Mouse (Mus musculus) forebrain, embryonic 12.5 days (tissue): ENCODE measurements at regions not wholly inside any gene's neighbourhood (a gene's known extent, or its start where the extent isn't known, plus 50 kb on each side); places are given as distances from the start of the nearest gene placed in this dataset.

Experiments used
- ATAC-seq: fragments of 200-750 bp; cut with Nextera tagmentation; 2 replicates; pipeline ENCODE4 v1.8.0; 2017; ENCODE audit warnings: moderate TSS enrichment; ENCODE audit not compliant: low FRiP score
- H3K27ac ChIP-seq: fragments of 300-500 bp; sonication (generic); 2 replicates; pipeline ENCODE4 v1.5.1; 2016; ENCODE audit warnings: mild to moderate bottlenecking
- H3K27me3 ChIP-seq: fragments of 300-500 bp; sonication (generic); 2 replicates; pipeline ENCODE4 v1.6.1; 2016; ENCODE audit warnings: mild to moderate bottlenecking
- H3K36me3 ChIP-seq: fragments of 300-500 bp; sonication (generic); replicated peaks from 2 replicates; pipeline ENCODE4 v1.6.1; 2016; ENCODE audit warnings: mild to moderate bottlenecking
- H3K4me1 ChIP-seq: fragments of 300-500 bp; sonication (generic); 2 replicates; pipeline ENCODE4 v1.6.1; 2016
- H3K4me2 ChIP-seq: fragments of 300-500 bp; sonication (generic); 2 replicates; pipeline ENCODE4 v1.6.1; 2016; ENCODE audit warnings: mild to moderate bottlenecking, moderate library complexity
- H3K4me3 ChIP-seq: fragments of 300-500 bp; sonication (generic); replicated peaks from 2 replicates; pipeline ENCODE4 v1.5.1; 2016; ENCODE audit warnings: mild to moderate bottlenecking
- H3K9ac ChIP-seq: fragments of 300-500 bp; sonication (generic); 2 replicates; pipeline ENCODE4 v1.6.1; 2016; ENCODE audit warnings: mild to moderate bottlenecking
- H3K9me3 ChIP-seq: fragments of 300-500 bp; sonication (generic); 2 replicates; pipeline ENCODE4 v1.6.1; 2016
- WGBS: fragments of 180-500 bp; shearing (Covaris S2); methylation state at CpG from one replicate; pipeline ENCODE4 v1.1.7; 2016; 5-methylcytosine and 5-hydroxymethylcytosine counted together

DNA sequence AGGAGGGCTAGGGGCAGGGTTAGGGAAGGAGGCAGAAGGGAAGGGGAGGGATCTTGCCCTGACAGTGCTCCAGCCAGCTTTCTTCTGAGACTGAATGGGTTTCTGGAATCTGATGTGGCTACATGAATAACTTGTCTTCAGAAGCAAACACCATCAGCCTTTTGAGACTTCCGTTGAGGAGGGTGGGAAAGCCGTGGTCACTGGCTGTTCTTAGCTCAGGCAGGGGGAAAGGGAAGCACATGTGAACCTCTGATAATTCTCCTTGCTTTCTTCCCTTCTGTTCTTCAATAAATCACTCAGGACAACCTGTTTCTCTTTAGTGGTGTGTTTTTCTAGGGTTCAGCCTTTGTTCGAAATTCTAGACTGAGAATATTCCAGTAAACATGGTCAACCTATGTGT lies 148.9 kb downstream of the Bcl11a start:
- 84% methylated on average over 3 of the region's 3 CpGs for WGBS
- Histone ChIP-seq H3K9me3 (no peaks in the 10 kb centered on the region), H3K4me3 (no peak overlapping the region), H3K27me3 (no peaks in the 10 kb centered on the region), H3K9ac (no peak overlapping the region), H3K4me2 (no peak overlapping the region), H3K36me3 (no peaks in the 10 kb centered on the region), H3K4me1 (no peaks in the 10 kb centered on the region), H3K27ac (no peak overlapping the region)
- ATAC-seq, result no peak

DNA sequence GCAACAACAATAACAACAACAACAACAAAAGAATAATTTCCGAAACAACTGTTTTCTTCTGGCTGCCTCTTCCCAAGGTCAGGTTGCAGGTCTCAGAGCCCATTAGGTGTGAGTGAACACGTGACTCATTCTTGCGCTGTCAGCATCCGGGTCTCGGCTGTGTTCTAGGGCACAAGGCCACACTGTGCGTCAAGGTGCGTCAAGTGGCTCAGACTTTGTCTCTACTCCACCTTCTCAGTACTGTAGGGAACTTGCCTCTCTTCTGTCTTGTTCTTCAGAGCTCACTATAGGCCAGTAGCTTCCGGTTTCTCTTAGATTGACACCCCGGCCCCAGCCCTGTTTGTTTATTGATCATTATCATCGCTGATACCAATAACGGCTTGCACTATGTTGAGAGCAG lies 155.5 kb downstream of the Bcl11a start:
- WGBS, result 86% methylated on average over 11 of the region's 11 CpGs
- Histone ChIP-seq H3K4me3 (no peak overlapping the region), H3K27me3 (no peaks in the 10 kb centered on the region), H3K4me1 (no peaks in the 10 kb centered on the region), H3K27ac (no peak overlapping the region), H3K4me2 (no peak overlapping the region), H3K9me3 (no peaks in the 10 kb centered on the region), H3K9ac (no peak overlapping the region), H3K36me3 (no peaks in the 10 kb centered on the region)
- ATAC-seq, result no peak

DNA sequence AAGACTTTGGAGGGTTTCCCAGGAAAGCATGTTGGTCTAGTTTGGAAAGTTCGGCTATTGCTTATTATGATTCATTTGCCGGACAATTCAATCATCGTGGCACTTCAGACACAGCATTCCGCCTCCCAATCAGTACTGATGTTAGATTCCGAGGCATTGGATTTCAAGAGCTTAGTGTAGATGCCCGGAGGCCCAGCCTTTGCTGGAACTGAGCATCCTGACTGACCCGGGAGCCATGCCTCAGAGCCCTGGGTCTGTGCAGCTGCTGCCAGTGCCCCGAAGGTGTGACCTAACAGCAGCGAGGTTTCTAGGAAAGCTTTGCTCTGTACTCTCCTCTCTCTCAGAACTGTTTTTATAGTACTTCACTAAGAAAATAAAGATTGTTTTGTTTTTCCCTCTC lies 156.0 kb downstream of the Bcl11a start:
- Histone ChIP-seq H3K9me3 (no peaks in the 10 kb centered on the region), H3K4me2 (no peak overlapping the region), H3K36me3 (no peaks in the 10 kb centered on the region), H3K9ac (no peak overlapping the region), H3K4me1 (no peaks in the 10 kb centered on the region), H3K4me3 (no peak overlapping the region), H3K27me3 (no peaks in the 10 kb centered on the region), H3K27ac (no peak overlapping the region)
- 65% methylated on average over 9 of the region's 9 CpGs for WGBS
- ATAC-seq, result no peak

DNA sequence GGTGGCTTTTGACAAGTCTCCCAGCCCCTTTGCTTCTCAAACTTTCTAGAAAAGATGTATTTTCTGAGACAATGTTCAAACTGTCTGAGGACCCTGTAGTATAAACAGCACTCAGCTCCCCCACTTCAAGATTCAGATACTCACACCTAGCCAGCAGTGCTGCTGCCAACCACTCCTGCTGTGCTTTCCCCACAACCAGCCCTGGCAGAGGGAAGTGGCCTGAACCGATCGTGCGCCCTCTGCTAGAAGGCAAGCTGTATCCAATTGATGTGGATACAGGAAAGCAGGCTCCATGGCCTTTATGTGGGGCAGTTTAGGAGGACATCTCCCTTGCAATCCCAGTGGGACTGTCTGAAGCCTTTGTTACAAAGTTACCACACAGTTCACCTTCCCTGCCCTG lies 156.6 kb downstream of the Bcl11a start:
- Histone ChIP-seq H3K9ac (no peak overlapping the region), H3K4me2 (no peak overlapping the region), H3K27ac (no peak overlapping the region), H3K27me3 (no peaks in the 10 kb centered on the region), H3K9me3 (no peaks in the 10 kb centered on the region), H3K36me3 (no peaks in the 10 kb centered on the region), H3K4me1 (no peaks in the 10 kb centered on the region), H3K4me3 (no peak overlapping the region)
- no peak for ATAC-seq
- 80% methylated on average over 3 of the region's 3 CpGs for WGBS

DNA sequence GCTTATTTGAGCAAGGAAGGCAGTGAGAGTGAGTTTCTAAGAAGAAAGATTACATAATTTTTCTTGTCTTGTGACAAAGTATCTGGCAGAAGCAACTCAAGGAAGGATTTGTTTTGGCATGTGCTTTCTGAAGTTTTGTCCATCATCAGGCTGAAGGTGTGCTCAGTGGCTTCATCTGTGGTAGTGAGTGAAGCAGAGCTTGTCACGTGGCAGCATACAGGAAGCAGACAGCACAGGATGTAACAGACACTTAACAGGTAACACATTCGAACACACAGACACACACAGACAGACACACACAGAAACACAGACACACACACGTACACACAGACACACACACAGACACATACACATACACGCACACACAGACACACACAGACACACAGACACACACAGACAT lies 157.5 kb downstream of the Bcl11a start:
- Histone ChIP-seq H3K4me3 (no peak overlapping the region), H3K4me2 (no peak overlapping the region), H3K36me3 (no peaks in the 10 kb centered on the region), H3K9me3 (no peaks in the 10 kb centered on the region), H3K4me1 (no peaks in the 10 kb centered on the region), H3K9ac (no peak overlapping the region), H3K27ac (no peak overlapping the region), H3K27me3 (no peaks in the 10 kb centered on the region)
- ATAC-seq, result no peak
- WGBS, result 83% methylated on average over 4 of the region's 4 CpGs

DNA sequence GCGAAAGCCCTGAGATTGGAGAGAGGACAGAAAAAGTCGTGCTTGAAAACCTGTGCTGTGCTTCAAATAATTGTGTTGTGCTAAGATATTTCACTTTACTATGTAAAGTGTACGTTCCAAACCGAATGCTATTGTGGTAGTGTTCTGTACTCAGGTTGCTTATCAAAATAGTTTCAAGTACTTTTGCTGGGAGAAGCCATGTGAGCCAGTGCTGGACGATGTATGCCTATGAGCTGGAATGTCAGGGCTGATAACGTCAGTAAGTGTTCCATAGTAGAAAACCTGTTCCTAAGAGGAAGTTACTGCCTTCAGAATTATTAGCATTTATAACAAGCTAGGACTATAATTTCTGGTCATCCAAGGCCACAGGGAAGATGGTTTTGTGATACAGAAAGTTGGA lies 161.8 kb downstream of the Bcl11a start:
- 93% methylated on average over 6 of the region's 6 CpGs for WGBS

DNA sequence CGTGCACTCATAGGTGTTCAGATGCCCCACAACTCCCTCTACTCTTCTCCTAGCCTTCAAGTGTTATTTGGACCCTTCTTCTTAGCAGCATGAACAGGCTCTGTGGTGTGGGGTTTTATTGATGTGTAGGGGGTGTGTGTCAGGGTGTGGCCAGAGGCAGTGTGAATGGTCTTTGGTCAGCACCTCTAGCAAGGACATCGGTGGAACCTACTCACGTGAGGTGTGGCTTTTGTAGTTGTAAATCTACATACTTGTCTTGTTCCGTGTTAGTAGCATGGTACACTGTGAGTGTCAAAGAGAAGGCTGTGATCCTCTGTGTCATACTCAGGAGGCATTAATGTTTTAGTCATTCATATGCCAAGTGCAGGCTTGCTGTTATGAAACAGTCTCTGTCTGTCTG lies 164.2 kb downstream of the Bcl11a start:
- Histone ChIP-seq H3K27me3 (no peaks in the 10 kb centered on the region), H3K27ac (no peak overlapping the region), H3K9ac (no peak overlapping the region), H3K36me3 (no peaks in the 10 kb centered on the region), H3K4me2 (no peak overlapping the region), H3K9me3 (no peaks in the 10 kb centered on the region), H3K4me3 (no peak overlapping the region), H3K4me1 (no peaks in the 10 kb centered on the region; the same call in 1 of the 2 replicates)
- ATAC-seq, result no peak
- 85% methylated on average over 4 of the region's 4 CpGs for WGBS

More for the DNA sequence above, 161.8 kb downstream of the Bcl11a start:
- H3K4me1 ChIP-seq, result no peaks in the 10 kb centered on the region; the same call in 1 of the 2 replicates
- no peaks in the 10 kb centered on the region for H3K27me3 ChIP-seq
- H3K4me2 ChIP-seq, result no peak overlapping the region
- no peaks in the 10 kb centered on the region for H3K9me3 ChIP-seq
- H3K9ac ChIP-seq, result no peak overlapping the region
- no peak overlapping the region for H3K27ac ChIP-seq
- ATAC-seq, result no peak
- no peaks in the 10 kb centered on the region for H3K36me3 ChIP-seq
- H3K4me3 ChIP-seq, result no peak overlapping the region

DNA sequence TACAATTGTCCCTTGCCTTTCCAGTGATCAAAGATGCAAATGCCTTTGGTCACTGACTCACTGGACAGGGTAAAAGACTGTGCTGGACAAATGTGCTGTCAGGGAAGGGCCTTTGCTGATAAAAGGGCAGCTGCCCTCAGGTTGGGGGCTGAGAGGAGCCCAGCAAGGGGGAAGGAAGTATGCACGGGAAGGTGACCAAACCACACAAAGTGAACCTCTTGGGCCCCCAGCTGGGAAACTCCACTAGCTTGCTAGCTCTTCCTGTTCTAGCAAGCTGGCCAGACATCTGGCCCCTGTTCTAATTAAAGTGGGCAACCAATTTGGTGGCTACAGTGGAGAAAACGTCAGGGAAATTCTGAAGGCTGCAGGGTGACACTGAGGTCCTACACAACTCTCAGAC lies 165.0 kb downstream of the Bcl11a start:
- no peak for ATAC-seq
- H3K4me3 ChIP-seq, result no peak overlapping the region
- H3K36me3 ChIP-seq, result no peaks in the 10 kb centered on the region
- H3K4me1 ChIP-seq, result no peaks in the 10 kb centered on the region; the same call in 1 of the 2 replicates
- H3K9me3 ChIP-seq, result no peaks in the 10 kb centered on the region
- no peak overlapping the region for H3K27ac ChIP-seq
- H3K27me3 ChIP-seq, result no peaks in the 10 kb centered on the region
- WGBS, result 8% methylated on average over 2 of the region's 2 CpGs
- no peak overlapping the region for H3K4me2 ChIP-seq
- H3K9ac ChIP-seq, result no peak overlapping the region

DNA sequence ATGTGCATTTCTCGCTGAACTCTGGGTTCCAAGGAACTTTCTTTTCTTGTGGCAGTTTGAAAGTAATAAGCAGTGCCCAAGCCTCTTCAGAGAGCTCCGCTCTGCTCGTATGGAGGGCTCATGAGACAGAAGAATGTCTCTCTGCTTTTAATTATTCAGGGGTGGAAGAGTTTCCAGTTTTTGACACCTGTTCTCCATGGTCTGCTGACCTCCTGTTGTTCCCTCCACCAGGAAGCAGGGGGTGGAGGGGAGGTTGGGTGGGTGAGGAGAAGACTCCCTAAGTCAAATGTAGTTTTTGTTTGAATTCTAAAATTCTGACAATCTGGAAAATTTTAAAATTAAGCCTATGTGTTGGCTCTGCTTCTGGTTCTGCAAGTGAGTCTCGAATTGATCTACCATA lies 167.5 kb downstream of the Bcl11a start:
- Histone ChIP-seq H3K27me3 (no peaks in the 10 kb centered on the region), H3K4me2 (no peak overlapping the region), H3K4me1 (peaks cover 10% of the 10 kb centered on the region; the same call in 1 of the 2 replicates), H3K27ac (no peak overlapping the region), H3K36me3 (no peaks in the 10 kb centered on the region), H3K4me3 (no peak overlapping the region), H3K9ac (no peak overlapping the region), H3K9me3 (no peaks in the 10 kb centered on the region)
- 84% methylated on average over 4 of the region's 4 CpGs for WGBS
- no peak for ATAC-seq

DNA sequence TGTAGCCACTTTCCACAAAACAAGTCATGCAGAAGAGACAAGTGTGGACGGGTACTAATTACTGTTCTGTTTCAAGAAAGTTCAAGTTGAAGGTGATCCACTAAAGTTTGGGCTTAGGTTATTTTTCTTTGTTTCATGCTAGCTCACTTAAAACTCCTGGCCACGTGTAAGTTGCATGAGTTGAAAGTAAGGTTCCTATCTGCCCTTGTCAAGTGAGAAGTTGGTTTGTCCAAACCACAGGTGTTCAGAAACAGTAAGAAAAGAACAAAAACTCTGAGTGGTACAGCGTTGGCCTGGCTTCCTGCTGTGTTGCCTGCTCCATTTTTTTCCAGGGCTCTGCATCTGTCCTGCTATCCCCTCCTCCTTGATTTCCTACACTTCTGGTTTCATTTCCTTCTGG lies 168.5 kb downstream of the Bcl11a start:
- Histone ChIP-seq H3K4me2 (no peak overlapping the region), H3K4me1 (peaks cover 17% of the 10 kb centered on the region; the same call in 1 of the 2 replicates), H3K27me3 (no peaks in the 10 kb centered on the region), H3K9ac (no peak overlapping the region), H3K9me3 (no peaks in the 10 kb centered on the region), H3K4me3 (no peak overlapping the region), H3K27ac (no peak overlapping the region), H3K36me3 (no peaks in the 10 kb centered on the region)
- ATAC-seq, result no peak
- WGBS, result 65% methylated on average over 3 of the region's 3 CpGs

DNA sequence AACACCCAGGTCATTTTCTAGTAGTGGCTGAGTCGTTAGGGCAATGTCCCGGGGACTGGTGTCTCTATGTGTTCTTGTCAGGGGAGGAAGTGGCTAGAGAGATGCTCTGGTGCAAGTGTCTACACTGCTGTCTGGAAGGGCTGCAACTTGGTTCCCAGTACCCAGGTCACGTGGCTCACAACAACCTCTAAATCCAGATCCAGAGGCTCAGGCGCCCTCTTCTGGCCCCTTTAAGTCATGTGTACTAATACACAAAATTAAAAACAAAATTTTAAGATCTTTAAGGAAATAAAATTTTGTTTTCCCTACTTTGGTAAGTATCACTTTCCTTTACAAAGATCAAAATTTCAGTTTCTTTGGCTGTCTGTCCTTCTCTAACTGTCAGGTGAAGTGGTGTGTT lies 169.4 kb downstream of the Bcl11a start:
- Histone ChIP-seq H3K4me1 (peaks cover 17% of the 10 kb centered on the region; the same call in 1 of the 2 replicates), H3K4me3 (no peak overlapping the region), H3K9me3 (no peaks in the 10 kb centered on the region), H3K4me2 (no peak overlapping the region), H3K27me3 (no peaks in the 10 kb centered on the region), H3K36me3 (no peaks in the 10 kb centered on the region), H3K27ac (no peak overlapping the region), H3K9ac (no peak overlapping the region)
- WGBS, result 92% methylated on average over 4 of the region's 4 CpGs
- ATAC-seq, result no peak

DNA sequence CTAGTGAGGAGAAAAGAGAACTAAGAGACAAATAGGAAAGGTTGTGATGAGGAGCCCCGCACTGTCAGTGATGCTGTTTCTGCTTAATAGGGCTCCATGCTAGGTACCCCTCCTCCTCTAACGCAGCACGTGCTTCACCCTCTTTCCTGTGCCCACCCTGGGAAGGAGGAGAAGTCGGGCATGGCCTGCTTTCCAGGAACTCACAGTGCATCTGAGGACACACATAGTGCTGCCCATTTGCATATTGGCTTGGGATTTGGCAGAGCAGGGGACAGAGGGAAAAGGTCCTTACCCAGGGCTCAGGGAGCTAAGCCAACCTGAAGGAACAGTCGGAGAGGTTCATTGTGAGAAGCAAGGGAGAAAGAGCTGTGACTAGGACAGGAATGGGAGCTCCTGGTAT lies 173.7 kb downstream of the Bcl11a start:
- Histone ChIP-seq H3K4me3 (no peak overlapping the region), H3K9me3 (no peaks in the 10 kb centered on the region), H3K4me2 (no peak overlapping the region), H3K27ac (no peak overlapping the region), H3K9ac (no peak overlapping the region), H3K36me3 (no peaks in the 10 kb centered on the region), H3K4me1 (peaks cover 17% of the 10 kb centered on the region; the same call in 1 of the 2 replicates), H3K27me3 (no peaks in the 10 kb centered on the region)
- WGBS, result 56% methylated on average over 5 of the region's 5 CpGs
- ATAC-seq, result no peak

DNA sequence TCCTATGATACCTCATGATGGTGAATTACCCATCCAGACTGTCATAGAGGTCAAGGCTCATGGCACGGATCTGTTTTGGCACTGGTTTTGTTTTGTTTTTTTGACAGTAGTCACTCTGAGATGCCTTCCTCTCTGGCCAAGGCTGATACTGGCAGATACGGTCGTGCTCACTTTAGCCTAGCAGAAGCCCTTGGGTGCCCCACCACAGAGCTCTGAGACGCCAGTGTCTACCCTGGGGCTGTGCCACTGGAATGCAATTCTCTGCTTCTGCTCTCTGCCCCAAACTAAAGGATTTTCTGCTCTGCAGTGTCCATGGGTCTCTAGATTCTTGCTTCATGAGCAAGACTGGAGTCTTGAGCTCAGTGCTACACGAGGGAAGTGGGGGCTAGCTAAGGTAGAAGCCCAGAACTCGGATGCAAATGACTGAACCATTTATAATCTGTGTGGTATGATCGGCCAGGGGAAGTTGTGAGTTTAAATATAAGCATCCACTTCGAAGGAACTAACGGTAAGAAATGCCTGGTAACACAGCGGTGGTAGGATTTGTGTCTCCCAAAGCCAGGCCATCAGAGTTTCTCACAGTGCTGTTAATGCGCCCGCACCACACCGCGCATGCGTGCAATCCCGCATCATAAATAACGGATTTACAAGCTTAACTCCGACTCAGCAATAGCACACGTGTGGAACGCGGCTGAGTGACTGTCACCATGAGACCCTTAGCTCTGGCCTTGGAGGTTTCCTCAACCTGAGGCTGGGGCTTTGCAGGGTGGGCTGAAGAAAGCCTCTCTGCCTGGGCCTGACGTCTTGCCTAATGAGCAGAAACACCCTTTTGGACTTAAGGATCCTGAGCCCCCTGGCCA lies 177.6 kb downstream of the Bcl11a start:
- no peak overlapping the region for H3K27ac ChIP-seq
- H3K27me3 ChIP-seq, result no peaks in the 10 kb centered on the region
- no peak for ATAC-seq
- no peaks in the 10 kb centered on the region for H3K9me3 ChIP-seq
- H3K36me3 ChIP-seq, result no peaks in the 10 kb centered on the region
- 91% methylated on average over 22 of the region's 22 CpGs for WGBS
- H3K9ac ChIP-seq, result no peak overlapping the region
- no peak overlapping the region for H3K4me3 ChIP-seq
- H3K4me1 ChIP-seq, result peaks cover 7% of the 10 kb centered on the region; the same call in 1 of the 2 replicates
- no peak overlapping the region for H3K4me2 ChIP-seq
